Mouse (Mus musculus): ENCODE measurements around the gene Krt8. TPM values are rescaled to one million over a fixed set of nuclear protein-coding genes. Genes with fewer than 3 reads are reported as not detected.
"Not testable (repeated sequence)": the region's sequence is repeated elsewhere in the genome, so short reads cannot be mapped to it uniquely, and the experiment has no call there.

The Krt8 gene
- total RNA-seq, 2 experiments from 2014 or later, result 0.71 TPM; not detected in 1

GRCm38 (mm10) chr15:102010569-102011245, 6.4 kb upstream of the Krt8 start:
- no peak for DNase-seq (ENCODE audit: low spot score in 2 of 2)

GRCm38 (mm10) chr15:102007097-102008069, 3.1 kb upstream of the Krt8 start:
- DNase-seq (ENCODE audit: low spot score in 2 of 2), result no peak

GRCm38 (mm10) chr15:102006317-102006716, 2.0 kb upstream of the Krt8 start:
- DNase-seq (ENCODE audit: low spot score in 2 of 2), result no peak

GRCm38 (mm10) chr15:102005290-102005689, 1.0 kb upstream of the Krt8 start:
- no peak for DNase-seq (ENCODE audit: low spot score in 2 of 2)

- DNase-seq (ENCODE audit: low spot score in 2 of 2), result no peak
These were observed 766 bp downstream of the Krt8 start for GRCm38 (mm10) chr15:102003516-102003915.

DNA sequence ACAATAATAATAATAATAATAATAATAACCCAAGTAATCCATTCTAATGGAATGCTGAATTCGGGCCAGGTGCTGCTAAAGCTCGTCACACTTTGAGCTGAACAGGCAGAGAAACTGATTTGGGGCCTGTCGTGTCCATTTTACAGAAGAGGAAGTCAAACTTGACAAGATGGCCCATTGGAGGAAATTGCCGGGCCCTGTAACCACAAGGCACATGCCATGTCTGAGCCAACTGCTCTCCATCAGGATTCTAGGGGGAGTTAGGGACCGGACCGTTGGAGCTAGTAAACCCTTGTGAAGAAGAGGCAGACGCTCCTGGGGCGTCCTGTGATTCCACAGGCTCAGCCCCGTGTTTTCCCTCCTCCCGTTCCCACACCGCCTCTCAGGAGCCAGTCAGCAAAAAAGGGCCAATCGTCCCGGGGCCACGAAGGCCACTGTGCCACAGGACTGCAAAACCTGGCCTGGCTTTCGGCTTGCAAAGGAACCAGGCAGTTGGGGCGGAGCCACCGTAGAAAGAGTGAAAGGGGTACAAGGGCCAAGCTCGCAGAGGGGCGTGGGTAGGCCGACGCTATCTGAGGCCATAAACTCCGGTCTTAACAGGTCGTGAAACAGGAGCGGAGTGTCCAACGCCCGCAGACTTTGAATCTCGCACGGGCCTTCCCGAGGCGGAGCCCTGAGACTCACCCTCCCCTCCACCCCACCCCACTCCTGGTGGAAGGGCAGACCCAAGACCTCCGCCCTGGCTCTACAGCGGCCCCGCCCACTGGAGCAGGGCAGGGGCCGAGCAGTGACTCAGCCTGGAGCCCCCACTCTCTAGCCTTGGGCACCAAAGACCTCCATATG, 1.4 kb downstream of the Krt8 start:
- DNase-seq (ENCODE audit: low spot score in 2 of 2), result no peak

DNA sequence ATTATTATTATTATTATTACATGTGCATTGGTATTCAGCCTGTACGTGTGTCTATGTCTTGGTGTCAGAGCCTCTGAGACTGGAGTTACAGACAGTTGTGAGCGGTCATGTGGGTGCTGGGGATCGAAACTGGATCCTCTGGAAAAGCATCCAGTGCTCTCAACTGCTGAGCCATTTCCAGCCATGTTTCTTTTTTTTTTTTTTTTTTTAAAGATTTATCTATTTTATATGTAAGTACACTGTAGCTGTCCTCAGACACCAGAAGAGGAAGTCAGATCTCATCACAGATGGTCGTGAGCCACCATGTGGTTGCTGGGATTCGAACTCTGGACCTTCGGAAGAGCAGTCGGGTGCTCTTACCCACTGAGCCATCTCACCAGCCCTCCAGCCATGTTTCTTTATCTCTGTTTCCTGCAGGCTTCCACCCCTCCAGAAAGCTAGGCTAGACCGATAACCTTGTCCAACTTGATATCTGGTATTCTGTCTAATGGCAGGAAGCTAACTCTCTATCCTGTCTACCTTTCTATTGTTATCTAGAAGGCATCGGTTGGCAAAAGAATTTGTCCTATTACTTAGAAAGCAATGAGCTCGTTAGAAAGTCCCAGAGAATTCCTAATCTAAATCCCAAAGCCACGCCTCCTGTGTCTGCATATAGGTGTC, 4.5 kb downstream of the Krt8 start:
- no peak for DNase-seq (ENCODE audit: low spot score in 2 of 2)

- DNase-seq (ENCODE audit: low spot score in 2 of 2), result no peak
These were observed 5.1 kb downstream of the Krt8 start for GRCm38 (mm10) chr15:101999156-101999555.

DNA sequence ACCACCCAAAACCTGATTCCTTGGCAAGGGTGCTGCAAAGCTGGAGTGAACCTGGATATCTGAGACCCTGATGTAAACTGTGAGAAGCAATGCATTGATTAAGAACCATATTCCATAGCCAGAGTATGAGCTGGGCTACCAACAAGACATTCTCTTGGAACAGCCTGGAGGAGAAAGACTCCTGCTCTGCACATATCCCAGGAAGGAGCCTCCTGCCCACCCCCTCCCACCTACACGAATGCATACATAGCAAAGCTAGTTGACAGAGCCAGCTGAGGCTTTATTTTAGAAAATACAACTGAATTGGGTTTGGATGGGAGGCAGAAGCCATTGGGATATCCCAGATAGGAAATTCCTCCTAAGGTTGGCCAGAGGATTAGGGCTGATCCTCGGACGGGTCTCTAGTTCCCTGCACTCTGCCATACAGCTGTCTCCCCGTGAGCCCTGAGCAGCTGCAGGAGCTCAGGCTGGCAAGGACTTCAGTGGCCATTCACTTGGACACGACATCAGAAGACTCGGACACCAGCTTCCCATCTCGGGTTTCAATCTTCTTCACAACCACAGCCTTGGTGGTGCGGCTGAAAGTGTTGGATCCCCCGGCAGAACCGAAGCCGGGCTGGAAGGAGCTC, 7.7 kb downstream of the Krt8 start:
- DNase-seq (ENCODE audit: low spot score in 2 of 2), result not testable (repeated sequence)

- DNase-seq (ENCODE audit: low spot score in 2 of 2), result no peak
These were observed 8.6 kb downstream of the Krt8 start for GRCm38 (mm10) chr15:101995484-101996236.

GRCm38 (mm10) chr15:101994365-101994764, 9.9 kb downstream of the Krt8 start:
- no peak for DNase-seq (ENCODE audit: low spot score in 2 of 2)

DNA sequence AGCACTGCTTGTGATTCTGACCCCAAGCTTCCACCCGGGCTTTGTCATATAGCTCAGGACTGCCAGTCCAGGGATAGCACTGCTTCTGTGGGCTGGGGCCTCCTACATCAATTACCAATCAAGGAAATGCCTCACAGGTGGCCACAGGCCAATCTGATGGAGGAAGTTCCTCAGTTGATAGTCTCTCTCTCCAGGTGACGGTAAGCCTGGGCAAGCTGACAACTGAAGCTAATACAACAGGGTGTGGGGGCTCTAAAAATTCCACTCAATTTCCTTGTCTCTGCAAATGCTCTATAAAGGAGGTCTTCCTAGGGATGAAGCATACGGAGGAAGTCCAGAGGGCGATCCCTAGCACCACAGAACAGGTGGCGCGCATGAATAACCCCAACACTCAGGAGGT, 13.3 kb downstream of the Krt8 start:
- no peak for DNase-seq (ENCODE audit: low spot score in 2 of 2)

- DNase-seq (ENCODE audit: low spot score in 2 of 2), result no peak
These were observed 15.6 kb downstream of the Krt8 start for GRCm38 (mm10) chr15:101988714-101989113.

GRCm38 (mm10) chr15:101988119-101988518, 16.2 kb downstream of the Krt8 start:
- peak; percentile 92 to 93 for DNase-seq (ENCODE audit: low spot score in 2 of 2)

- DNase-seq (ENCODE audit: low spot score in 2 of 2), result no peak
These were observed 19.5 kb downstream of the Krt8 start for GRCm38 (mm10) chr15:101984746-101985145.

GRCm38 (mm10) chr15:101983949-101984601, 20.2 kb downstream of the Krt8 start:
- peak; percentile 96 to 98 for DNase-seq (ENCODE audit: low spot score in 2 of 2)

GRCm38 (mm10) chr15:101983315-101983948, 20.9 kb downstream of the Krt8 start:
- DNase-seq (ENCODE audit: low spot score in 2 of 2), result no peak

DNA sequence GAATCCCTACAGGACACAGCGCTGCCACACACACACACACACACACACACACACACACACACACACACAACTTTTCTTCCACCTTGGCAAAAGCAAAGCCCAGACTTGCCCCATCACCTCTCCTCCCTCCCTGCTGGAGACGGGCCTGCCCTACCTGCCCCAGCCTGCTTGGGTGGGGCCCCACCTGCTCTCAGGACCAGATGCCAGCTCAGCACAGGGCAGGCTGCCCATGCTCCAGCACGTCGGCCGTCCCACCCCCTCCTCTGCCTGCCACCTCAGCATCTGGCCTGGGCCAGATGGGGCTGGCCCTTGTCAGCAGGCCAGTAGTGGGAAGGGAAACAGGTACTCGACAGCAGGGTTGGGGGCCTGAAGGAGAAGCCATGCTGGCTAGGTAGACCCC, 23.4 kb downstream of the Krt8 start:
- no peak for DNase-seq (ENCODE audit: low spot score in 2 of 2)
